Mouse (Mus musculus) adrenal gland, postnatal 4 days (tissue): ENCODE measurements around the gene Fcor. TPM values are rescaled to one million over a fixed set of nuclear protein-coding genes. Genes with fewer than 3 reads are reported as not detected.

Experiments
- DNase-seq, 2 experiments: peaks; one replicate each; pipeline ENCODE4 v3.0.0; 2021 to 2022; ENCODE audit warnings: low spot score in 2 of 2, mixed read lengths in 2 of 2
- total RNA-seq, 2 experiments: library from RNA; stranded (reverse); gene quantifications; 2 replicates each; pipeline ENCODE4 v1.2.3; 2021

Fcor gene
- total RNA-seq, 2 experiments from 2014 or later, result 14.8 to 14.9 TPM

DNA sequence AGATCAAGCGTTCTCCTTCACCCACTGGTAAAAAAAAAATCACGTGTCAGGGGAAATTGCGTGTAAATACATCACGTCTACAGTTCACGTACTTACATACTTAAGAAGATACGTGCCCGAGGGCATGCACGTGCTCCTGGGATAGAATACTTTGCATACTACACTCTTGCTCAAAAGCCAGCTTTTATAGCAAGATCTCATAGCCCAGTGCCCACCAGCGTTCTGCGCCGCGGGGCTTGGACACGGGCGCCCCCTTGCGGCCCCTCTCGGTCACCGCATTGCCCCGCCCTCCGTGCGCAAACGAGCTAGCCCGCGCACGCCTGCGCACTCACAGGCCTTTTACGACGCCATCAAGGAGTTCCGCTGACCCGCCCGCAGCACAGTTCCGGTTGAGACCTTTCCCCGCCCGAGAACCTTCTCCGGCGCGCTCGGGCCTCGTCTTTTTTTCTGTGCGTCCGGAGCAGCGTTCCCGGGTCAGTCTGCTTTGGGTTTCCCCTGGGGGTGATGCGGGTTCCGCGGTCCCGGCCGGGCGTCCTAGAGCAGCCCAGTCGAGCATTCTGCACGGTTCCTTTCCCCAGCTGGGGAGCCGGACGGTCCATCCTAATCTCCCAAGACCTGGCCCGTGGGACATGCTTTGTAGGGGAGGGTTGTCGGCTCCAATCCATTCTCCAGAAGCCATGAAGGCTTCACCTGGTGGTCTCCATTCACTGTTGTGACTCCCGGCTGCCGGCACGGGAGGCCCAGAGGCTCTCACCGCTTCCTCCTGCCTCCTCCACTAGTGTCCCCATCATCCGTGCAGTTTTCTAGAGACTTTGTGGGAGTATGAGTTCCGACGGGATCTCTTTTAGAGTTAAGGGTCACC lies 4.2 kb upstream of the Fcor start, which contains the start of gene Trappc5:
Gene Trappc5 (plus strand): TSS at position 169 of the 862 bp plus-strand sequence.
- peak; percentile 83 to 93 for DNase-seq

DNA sequence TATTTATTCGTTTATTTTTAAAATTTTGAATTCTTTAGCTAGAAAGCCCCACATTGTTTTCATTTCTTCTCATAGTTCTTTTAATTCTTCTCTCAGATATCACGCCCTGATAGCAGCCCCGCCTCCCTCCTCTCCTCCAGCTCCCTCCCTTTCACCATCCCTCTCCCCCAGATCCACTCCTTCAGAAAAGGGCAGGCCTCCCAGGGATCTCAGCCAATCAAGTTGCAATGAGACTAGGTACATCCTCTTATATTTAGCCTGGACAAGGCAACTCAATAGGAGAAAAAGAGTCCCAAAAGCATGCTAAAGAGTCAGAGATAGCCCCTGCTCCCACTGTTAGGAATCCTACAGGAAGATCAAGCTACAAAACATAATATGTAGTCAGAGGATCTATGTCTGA lies 2.5 kb upstream of the Fcor start:
- DNase-seq, result no peak

DNA sequence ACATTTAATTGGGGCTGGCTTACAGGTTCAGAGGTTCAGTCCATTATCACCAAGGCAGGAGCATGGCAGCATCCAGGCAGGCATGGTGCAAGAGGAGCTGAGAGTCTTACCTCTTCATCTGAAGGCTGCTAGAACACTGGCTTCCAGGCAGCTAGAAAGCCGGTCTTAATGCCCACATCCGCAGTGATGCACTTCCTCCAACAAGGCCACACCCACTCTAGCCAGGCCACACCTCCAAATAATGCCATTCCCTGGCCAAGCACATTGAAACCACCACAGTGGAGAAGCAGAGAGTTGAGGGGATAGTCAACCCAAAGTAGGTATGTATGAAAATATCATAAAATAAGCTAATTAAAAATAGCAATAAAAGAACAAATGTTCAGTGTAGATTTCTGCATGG lies 1.8 kb downstream of the Fcor start:
- DNase-seq, result no peak

DNA sequence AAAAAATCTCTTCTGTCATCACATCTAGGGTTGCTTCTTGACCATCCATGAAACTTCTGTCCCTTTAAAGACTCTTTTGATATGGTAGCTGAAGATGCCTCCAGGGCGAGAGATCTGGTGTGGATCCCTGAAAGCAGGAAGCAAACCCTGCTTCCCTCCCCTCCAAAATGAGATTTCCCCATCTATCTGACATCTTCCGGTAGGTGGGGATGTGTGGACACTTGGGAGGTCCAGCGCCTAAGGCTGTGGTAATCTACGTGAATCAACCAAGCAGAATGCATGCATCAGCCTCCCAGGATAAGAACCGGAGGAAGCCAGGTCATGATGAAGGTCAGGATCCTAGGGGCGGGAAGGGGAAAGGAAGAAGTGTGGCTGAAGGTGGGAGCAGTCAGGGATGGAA lies 6.7 kb downstream of the Fcor start, which contains the start of gene Mcemp1:
Gene Mcemp1 (plus strand): TSS at position 248 of the 400 bp plus-strand sequence.
- no peak for DNase-seq

DNA sequence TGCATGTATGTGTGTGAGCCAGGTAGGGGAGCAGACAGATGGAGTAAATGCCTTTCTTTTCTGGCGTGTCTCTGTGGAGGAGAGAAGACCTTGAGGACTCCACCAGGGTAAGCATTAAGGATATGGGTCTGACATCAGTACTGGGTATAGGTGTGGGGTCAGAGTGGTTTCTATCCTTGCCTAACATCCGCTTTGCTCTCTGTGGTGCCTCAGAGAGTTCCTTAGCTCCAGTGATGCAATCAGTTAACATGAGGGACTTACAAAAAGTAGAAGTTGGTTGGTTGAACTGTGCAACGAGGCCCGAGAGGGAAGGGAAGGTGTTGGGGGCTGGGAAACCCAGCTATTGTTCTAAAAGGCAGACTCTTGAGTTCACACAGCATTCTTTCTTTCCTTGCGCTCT lies 7.8 kb downstream of the Fcor start:
- DNase-seq, result no peak

DNA sequence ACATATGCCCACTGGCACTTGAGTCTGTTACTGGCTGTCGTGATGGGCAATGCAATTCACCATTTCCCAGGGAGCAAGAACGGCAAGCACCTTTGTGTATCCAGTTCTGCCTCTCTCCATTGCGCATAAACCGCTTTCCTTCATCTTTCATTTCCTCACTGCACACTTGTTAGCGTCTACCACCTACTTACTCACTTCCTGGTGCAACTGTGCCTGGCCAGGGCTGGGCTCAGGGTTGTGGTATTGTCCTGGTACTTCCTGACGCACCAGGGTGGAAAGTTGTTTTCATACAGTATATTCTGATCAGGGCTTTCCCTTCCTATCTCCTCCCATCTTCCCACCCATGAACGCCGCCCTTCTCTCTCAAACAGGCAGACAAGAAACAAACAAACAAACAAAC lies 11.3 kb downstream of the Fcor start:
- no peak for DNase-seq

DNA sequence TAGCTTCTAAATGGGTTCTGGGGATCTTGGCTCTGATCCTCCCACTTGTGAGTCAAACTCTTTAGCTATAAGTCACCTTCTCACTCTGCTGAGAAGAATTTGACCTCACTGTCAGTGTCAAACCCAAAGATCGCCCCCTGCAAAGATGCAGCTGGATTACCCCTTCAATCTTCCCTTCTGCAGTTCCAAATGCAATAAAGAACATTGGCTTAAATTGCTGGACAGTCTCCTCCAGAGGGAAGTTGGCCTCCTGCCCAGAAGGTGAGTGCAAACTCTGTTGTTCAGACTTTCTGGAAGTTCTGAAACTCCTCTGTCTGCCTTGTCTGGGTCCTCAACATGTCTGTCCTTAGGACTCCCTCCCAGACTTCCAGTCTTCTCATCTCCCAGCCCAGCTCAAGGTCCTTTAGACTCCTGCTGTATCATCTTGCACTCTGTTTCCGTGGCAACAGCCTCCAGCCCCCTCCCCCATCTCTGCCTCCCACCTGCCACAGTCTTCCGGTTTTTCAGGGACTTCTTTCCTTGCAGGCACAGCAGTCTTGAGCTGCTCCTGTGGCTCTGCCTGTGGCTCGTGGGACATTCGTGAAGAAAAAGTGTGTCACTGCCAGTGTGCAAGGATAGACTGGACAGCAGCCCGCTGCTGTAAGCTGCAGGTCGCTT lies 15.3 kb downstream of the Fcor start:
- no peak for DNase-seq

DNA sequence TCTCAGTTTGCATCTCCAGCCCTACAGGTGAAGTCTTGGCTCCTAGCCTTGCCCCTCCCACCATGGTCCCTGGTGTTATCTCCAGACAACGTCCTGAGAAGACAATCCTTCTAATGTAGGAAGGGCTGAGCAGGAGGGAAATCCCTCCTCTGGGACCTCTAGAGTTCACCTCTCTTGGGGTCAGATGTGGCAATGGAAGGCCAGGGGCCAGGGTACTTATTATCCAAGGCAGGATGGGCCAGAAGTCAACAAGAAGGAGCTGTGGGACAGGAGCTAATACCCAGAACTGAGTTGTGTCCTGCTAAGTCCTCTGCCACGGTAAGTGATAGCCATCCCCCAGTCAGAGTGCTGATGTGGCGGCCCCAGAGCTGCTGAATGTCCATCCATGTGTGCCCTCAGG lies 16.6 kb downstream of the Fcor start, which contains the start of gene Retn:
Gene Retn (plus strand): TSS at position 245 of the 400 bp plus-strand sequence.
- no peak for DNase-seq

DNA sequence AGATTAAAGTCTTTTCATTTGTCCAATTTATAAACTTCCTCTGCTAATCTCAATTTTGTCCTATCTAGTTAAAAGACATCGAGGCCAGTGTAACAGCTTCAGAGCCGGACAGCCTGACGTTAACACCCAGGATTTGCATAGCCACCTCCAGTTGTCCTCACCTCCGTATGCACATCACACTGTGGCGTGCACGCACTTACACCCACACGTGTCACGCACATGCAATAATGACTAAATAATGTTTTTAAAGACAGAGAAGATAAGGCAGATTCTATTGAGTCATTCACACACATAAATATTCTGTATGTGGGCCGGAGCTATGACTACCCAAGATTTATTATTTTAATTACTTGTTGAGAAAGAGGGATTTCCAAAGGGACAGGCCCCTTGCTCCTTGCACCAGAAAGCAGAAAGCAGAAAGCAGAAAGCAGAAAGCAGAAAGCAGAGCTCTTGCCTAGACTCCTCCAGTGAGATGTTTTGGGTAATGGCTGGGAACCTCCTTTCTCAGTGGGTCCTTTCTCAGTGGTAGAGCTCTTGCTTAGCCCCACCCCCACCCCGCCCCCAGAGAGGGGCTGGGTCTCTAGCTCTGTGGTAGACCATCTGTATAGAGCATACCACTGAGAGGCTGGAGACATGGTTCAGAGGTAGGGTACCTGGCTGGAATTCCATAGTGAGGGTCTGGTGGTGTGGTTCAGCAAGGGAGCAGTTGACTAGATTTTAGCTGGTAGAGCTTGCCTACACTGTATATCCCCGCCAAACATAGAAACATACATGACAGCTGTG lies 17.2 kb downstream of the Fcor start:
- DNase-seq, result no peak

DNA sequence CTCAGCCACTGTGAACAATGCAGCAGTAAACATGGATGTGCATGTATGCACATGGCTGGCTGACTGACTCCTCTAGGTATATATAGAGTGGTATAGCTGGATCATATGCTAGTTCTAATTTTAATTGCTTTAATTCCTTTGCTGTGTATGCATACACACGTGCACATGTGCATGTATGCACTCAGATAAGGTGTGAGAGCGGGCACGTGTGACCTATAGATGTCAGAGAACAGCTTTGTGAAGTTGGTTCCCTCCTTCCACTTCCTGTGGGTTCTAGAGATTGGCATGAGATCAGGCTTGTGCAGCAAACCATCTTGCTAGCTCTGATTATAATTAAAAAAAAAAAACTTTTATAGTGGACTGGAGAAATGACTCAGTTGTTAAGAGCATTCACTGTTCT lies 19.3 kb downstream of the Fcor start:
- DNase-seq, result no peak

DNA sequence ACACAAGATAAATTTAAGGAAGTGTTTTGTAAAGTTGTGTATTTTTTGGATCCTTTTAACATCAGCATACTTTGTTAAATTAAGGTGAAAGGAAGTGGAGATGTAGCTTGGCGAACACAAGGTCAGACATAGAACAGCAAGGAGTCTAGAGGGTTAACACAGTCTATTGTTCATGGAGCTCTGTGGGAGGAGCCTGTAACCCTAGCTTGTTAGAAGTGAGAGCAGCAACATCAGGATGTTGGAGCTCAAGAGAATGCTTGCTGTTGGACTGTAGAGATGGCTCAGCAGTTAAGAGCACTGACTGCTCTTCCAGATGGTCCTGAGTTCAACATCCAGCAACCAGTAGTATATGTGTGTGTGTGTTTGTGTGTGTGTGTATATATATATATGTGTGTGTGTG lies 23.2 kb downstream of the Fcor start:
- no peak for DNase-seq

DNA sequence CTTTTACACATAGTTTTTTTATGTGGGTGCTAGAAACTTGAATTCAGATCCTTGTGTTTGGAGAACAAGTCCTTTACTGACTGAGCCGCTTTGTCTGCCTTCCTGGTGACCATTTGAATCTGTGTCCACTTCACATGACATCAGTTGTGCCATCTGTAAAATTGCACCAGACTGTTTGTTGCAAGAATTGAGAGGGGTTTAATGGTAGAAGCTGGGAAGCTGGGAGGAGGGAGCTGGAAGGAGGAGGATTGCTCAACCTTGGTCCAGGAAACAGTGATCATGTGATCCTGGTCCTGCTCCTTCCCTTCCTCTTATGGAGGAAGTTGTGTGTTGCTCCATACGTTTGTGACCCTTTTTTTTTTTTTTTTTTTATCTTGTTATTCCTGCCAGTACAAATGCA lies 23.9 kb downstream of the Fcor start:
- DNase-seq, result no peak

DNA sequence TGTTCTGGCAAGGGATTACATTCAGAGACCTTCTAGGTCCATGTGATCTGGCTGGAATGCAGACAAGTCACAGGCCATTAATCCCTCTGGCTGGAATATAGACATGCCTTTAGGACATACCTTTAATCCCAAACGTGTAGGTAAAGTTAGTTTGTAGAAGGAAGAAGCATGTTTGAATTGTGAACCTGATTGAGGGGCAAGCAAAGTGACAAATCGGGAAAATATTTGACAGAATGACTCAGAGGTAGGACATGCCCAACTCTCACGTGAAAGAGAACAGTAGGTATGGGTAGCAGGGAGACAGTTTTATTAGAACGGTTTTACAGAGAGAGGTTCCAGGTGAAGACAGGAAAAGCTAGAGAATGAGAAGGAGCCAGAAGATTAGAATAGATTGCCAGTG lies 24.6 kb downstream of the Fcor start:
- no peak for DNase-seq

DNA sequence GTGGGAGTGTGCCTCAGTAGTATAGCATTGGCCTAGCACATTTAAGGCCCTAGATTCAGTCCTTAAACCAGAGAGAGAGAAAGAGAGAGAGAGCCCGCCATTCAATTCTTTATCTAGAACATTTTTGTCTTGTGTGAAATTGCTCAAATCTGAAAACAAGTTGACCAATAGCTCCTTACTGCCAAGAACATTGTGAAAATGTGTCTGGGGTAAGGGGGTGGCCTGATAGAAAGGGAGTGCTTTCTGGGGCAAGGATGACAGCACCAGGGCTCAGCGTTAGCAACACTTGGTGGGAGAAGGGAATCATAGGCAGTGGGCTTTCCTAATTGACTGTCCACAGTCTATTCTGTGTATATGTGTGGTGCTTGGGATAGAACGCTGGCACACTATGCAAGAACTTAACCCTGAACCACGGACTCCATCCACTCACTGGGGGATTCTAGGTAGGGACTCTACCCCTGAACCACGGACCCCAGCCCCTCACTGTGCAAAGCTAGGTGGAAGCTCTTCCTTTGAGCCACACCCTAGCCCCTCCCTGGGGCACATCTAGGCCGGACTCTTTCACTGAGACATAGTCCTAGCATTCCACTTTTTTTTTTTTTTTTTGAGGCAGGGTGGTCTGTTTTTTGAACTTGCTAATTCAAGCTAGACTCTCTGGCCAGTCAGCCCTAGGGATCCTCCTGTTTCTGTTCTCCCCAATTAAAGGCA lies 25.2 kb downstream of the Fcor start:
- no peak for DNase-seq

DNA sequence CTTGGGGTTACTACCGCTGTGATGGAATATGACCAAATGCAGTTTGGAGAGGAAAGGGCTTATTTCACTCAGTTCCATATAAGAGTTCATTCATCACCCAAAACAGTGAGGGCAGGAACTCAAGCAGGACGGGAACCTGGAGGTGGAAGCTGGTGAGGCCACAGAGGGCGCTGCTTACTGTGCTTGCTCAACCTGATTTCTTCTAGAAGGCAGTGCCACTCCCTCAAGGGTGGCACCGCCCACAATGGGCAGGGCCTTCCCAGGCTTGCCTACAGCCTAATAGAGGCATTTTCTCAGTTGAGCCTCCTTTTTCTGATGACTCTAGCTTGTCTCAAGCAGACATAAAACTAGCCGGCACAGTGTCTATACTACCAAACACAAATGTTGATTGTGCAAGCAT lies 26.4 kb downstream of the Fcor start:
- DNase-seq, result no peak

DNA sequence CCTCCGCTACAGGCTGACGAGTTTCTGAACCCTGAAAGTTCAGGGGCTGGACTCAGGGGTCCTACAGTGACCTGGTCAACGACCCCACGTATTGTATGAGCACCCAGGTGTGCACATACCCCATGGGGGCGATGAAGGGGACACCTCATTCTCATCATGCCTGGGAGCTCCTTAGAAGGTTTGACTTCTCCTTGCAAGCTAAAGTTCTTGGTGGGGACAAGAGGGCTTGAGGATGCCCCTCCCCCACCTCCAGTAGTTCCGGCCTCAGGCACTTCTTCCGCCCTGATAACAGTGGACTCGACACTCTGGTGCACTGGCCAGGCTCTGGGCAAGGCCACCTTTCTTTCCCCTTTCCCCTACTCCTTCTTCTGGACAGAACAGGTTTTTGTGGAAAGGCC lies 40.7 kb downstream of the Fcor start:
- no peak for DNase-seq

DNA sequence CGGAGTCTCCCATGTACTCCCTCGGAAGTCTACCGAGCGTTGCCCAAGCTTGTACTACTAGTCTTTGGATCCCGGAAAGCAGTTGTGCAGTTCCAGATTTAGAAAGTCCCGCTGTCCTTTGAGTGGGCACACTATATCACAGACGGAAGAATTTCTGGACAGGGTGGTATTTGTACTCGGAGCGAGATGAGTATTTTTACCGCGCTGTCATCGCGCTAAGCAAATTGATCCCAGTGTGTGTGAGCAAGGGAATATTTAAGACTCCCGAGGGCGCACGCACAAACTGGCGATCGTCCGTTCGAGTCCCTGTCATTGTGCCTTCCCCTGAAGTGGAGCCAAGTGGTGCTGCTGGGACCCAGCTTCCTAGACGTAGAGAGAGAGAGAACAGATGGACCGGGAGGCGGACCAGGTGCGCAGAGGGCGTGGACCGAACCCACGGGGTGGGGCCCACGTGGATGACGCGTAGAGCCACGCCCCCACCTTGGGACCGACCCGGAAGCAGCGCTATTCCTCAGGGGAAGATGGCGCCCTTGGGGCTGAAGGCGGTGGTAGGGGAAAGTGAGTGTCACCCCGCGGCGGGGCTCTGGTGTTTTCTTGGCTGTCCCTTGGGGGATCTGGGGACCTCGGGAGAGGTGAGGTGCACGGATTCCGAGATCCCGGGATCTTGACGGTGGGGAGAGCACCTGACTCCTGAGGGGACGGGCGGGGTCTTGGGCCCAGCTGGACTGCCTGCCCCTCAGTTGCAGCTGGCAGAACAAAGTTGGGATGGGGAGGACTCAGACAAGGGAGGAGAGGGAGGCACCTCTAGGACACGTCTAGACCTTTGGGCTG lies 41.3 kb downstream of the Fcor start, which contains the start of gene Stxbp2:
Gene Stxbp2 (plus strand): TSS at position 309 of the 831 bp plus-strand sequence.
- peak; percentile 41 to 50 for DNase-seq

DNA sequence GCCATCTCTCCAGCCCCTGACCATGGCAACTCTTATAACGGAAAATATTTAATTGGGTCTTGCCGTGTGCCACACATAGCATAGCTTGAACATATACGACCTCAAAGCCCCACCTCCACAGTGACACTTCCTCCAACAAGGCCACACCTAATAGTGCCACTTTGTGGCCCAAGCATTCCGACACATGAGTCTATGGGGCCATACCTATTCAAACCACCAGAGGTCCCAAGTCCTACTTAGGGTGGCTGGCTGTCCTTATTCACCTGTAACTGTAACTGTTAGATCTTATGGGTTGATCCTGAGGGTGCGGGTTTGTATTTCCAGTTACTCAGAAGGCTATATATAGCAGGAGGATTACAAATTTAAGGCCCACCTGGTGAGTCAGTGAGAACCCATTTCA lies 44.1 kb downstream of the Fcor start:
- no peak for DNase-seq

DNA sequence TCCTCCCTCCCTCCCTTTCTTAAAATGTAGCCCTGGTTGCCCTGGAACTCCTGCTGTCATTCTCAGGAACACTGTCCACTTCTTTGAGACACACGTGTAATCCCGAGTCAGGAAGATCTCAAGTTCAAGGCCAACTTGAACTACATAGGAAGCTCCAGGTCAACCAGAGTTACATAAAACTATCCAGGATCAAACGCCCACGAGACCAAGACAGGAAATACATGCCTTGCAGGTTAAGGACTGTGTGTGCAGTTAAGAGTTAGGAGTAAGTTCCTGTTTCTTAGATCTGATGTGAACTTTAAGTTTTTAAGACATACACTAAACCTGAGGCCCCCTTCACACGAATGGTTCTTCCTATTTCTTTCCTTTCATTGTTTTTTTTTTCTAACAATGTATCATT lies 45.2 kb downstream of the Fcor start:
- DNase-seq, result no peak

DNA sequence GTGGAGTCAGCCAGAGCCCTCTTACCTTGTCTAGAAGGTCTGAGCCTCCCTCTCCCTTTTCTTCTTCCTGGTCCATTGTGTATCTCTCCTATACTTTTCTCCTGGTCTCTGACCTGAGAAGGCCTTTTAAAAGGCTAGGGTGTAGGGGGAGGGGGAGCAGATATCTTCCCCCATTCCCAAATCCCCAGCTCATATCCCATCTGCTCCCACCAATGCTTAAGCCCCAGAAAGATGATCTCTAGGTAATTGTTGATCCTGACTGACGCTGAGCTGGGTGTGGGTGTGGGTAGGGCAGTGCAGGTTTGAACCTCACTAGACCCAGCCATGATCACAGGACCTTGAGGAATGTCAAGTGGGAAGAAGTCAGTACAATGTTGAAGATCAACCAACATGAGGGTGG lies 46.7 kb downstream of the Fcor start, which contains the start of gene Pcp2:
Gene Pcp2 (minus strand): TSS at position 101 of the 400 bp plus-strand sequence.
- DNase-seq, result no peak
